Mouse (Mus musculus) thymus, adult 2 months (tissue): ENCODE results near the gene Gm29776. TPM values are rescaled to one million over a fixed set of nuclear protein-coding genes. Genes with fewer than 3 reads are reported as not detected.

Experiments used
- DNase-seq: peaks from one replicate; pipeline ENCODE4 v3.0.0; 2021
- H3K27ac ChIP-seq: fragments of 200-500 bp; 2 replicates; pipeline ENCODE4 v1.5.1; 2012; ENCODE audit warnings: low read length, control low read depth; ENCODE audit not compliant: control insufficient read depth, insufficient read depth
- H3K27me3 ChIP-seq: fragments of 200-500 bp; 2 replicates; pipeline ENCODE4 v1.6.1; 2012; ENCODE audit warnings: mild to moderate bottlenecking, low read length, moderate library complexity, mixed read lengths; ENCODE audit not compliant: control insufficient read depth, insufficient read depth
- H3K36me3 ChIP-seq: fragments of 200-500 bp; 2 replicates; pipeline ENCODE4 v1.6.1; 2012; ENCODE audit warnings: mild to moderate bottlenecking, low read length, moderate library complexity; ENCODE audit not compliant: control insufficient read depth, insufficient read depth
- H3K4me1 ChIP-seq: fragments of 200-500 bp; replicated peaks from 2 replicates; pipeline ENCODE4 v1.6.1; 2012; ENCODE audit warnings: low read length; ENCODE audit not compliant: control insufficient read depth, insufficient read depth
- H3K4me3 ChIP-seq: fragments of 200-500 bp; 2 replicates; pipeline ENCODE4 v1.5.1; 2012; ENCODE audit warnings: mild to moderate bottlenecking, low read length, control low read depth, moderate library complexity; ENCODE audit not compliant: control insufficient read depth, insufficient read depth
- CTCF ChIP-seq: fragments of 200-500 bp; IDR thresholded peaks from 2 replicates; pipeline ENCODE4 v1.5.1; 2012; ENCODE audit warnings: mild to moderate bottlenecking, control low read depth, low read length, moderate library complexity, borderline replicate concordance; ENCODE audit not compliant: control insufficient read depth, poor library complexity, insufficient read depth; ENCODE audit errors: extremely low read depth
- POLR2A ChIP-seq: fragments of 200-500 bp; IDR thresholded peaks from 2 replicates; pipeline ENCODE4 v1.6.1; 2012; ENCODE audit warnings: mild to moderate bottlenecking, low read length, control low read depth, moderate library complexity; ENCODE audit not compliant: control insufficient read depth, poor library complexity, insufficient read depth; ENCODE audit errors: extremely low read depth
- WGBS: fragments of 180-500 bp; shearing (Covaris S2); methylation state at CpG from one replicate; pipeline ENCODE4 v1.1.7; 2018; 5-methylcytosine and 5-hydroxymethylcytosine counted together
- polyA plus RNA-seq: library from polyadenylated mRNA; depleted of rRNA; stranded (reverse); fragments of >200 nt; gene quantifications from 2 replicates; pipeline ENCODE4 v1.2.3, GENCODE M21; 2012

The Gm29776 gene
- polyA plus RNA-seq, 1 experiment, result 0.09 TPM

DNA sequence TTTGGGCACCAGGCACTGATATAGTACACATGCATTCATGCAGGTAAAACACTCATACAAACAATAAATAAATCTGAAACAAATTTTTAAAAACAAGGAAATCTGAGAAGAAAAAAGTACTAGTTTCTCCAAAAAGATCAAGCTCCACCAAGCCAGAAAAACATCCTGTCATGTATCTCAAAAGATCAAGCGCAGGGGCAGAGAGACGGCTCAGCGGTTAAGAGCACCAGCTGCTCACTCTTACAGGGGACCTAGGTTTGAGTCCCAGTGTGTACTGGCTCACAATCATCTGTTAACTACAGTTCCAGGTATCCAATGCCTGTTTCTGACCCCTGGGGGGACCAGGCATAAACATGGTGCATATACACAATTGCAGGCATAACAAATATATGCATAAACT is 16.2 kb downstream of the Gm29776 start:
- H3K27ac ChIP-seq, result no peak overlapping the region
- H3K27me3 ChIP-seq, result no peaks in the 10 kb centered on the region
- TF ChIP-seq CTCF (no peak), POLR2A (no peak)
- WGBS, result 67% methylated on average over 3 of the region's 3 CpGs
- peak; percentile 27 for DNase-seq
- peaks cover 38% of the 10 kb centered on the region for H3K36me3 ChIP-seq
- no peak overlapping the region for H3K4me3 ChIP-seq
- peaks cover 3% of the 10 kb centered on the region; the same call in 1 of the 2 replicates for H3K4me1 ChIP-seq

DNA sequence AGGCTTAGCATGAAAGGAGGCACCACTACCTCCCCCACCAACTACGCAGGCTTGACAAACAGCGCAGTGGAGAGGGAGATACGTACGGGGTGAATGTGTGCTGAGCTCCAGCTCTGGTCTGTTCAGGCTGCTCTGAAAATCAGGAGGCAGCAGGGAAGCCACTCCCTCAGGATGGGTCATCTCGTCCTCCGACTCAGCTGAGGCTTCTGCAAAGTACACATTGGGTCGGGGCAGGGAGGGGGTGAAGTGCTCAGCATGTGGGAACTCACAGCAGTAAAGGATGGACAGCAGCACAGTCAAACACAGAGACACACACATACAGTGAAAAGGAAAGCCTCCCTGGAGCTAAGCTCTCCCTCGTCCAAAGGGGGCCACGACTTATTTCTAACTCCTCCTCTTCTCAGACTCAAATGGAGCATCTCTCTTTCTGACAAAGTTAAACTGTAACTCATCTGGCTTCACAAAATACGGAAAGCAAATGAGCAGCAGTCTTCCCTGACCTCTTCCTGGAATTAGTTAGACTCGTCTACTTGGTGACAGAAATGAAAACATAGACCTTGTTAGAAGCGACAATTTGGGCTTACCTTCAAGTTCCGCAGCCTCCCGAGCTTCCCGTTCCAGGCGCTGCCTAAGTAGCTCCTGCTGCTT is 19.9 kb downstream of the Gm29776 start:
- peaks cover 69% of the 10 kb centered on the region for H3K36me3 ChIP-seq
- no peak for TF ChIP-seq CTCF
- no peak for TF ChIP-seq POLR2A
- 96% methylated on average over 16 of the region's 16 CpGs for WGBS

DNA sequence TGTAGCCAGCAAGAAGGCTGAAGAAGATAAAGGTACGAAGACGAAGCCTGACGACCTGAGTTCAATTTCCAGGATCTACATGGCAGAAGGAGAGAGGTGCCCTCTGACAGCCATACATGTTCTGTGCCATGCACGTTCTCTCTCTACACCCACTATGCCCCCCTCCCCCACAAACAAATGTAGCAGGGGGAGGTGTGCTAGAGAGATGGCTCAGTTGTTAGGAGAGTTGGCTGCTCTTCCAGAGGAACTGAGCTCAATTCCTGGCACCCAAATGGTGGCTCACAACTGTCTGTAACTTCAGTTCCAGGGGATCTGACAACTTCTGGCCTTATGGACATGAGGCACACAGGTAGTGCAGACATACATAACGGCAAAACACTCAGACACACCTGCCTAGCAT is 22.3 kb downstream of the Gm29776 start:
- H3K36me3 ChIP-seq, result peaks cover 67% of the 10 kb centered on the region
- DNase-seq, result no peak

More for the DNA sequence above, 19.9 kb downstream of the Gm29776 start:
- no peaks in the 10 kb centered on the region for H3K27me3 ChIP-seq
- no peak overlapping the region for H3K27ac ChIP-seq
- peaks cover 3% of the 10 kb centered on the region for H3K4me1 ChIP-seq
- H3K4me3 ChIP-seq, result no peak overlapping the region
- DNase-seq, result no peak

DNA sequence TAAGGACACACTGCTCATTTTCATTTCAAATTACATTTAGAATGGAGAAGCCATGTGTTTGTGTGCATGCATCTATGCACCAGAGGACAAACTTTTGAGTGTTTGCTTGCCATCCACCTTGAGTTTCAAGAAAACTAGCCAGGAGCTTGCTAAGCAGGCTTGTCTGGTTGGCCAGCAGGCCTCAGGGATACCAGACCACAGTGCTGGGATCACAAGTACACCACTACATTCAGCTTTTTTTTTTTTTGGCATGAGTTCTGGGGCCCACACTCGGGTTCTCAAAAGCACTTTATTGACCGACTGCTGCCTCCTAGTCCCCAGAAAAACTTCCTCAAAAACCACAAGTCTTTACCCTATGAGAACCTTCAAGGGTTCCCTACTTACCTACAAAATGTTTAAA is 24.3 kb downstream of the Gm29776 start:
- H3K27ac ChIP-seq, result no peak overlapping the region
- no peaks in the 10 kb centered on the region; the same call in 1 of the 2 replicates for H3K4me1 ChIP-seq
- 38% methylated on average over 2 of the region's 2 CpGs for WGBS
- peaks cover 59% of the 10 kb centered on the region for H3K36me3 ChIP-seq
- TF ChIP-seq CTCF, result no peak
- TF ChIP-seq POLR2A, result no peak
- no peak overlapping the region for H3K4me3 ChIP-seq
- H3K27me3 ChIP-seq, result no peaks in the 10 kb centered on the region
- DNase-seq, result no peak

More for the DNA sequence above, 22.3 kb downstream of the Gm29776 start:
- no peak overlapping the region for H3K27ac ChIP-seq
- 97% methylated on average over 5 of the region's 5 CpGs for WGBS
- no peak for TF ChIP-seq POLR2A
- no peak for TF ChIP-seq CTCF
- H3K4me1 ChIP-seq, result no peaks in the 10 kb centered on the region; the same call in 1 of the 2 replicates
- H3K27me3 ChIP-seq, result no peaks in the 10 kb centered on the region
- H3K4me3 ChIP-seq, result no peak overlapping the region

DNA sequence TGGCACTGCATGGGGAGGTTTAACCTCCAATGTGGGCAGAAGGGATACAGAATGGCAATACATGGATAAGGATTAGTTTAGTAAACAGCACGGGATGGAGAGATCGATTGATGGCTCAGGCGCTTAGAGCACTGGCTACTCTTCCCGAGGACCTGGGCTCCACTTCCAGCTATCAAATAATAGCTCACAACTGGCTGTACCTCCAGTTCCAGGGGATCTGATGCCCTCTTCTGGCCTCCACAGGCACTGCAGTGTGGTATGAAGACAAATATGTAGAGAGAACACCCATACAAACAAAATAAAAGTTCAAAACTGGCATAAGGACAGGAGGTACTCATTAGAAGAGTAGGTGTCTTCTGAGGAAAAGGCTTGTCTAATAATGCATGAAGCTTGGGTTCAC is 29.3 kb downstream of the Gm29776 start:
- peaks cover 51% of the 10 kb centered on the region for H3K36me3 ChIP-seq
- peak; percentile 75 for DNase-seq
- no peaks in the 10 kb centered on the region for H3K27me3 ChIP-seq
- H3K27ac ChIP-seq, result no peak overlapping the region
- no peak overlapping the region for H3K4me3 ChIP-seq
- TF ChIP-seq POLR2A (no peak), CTCF (peak; percentile 45; the same call in 1 of the 2 replicates)
- WGBS, result 82% methylated on average over 4 of the region's 4 CpGs
- no peaks in the 10 kb centered on the region for H3K4me1 ChIP-seq

DNA sequence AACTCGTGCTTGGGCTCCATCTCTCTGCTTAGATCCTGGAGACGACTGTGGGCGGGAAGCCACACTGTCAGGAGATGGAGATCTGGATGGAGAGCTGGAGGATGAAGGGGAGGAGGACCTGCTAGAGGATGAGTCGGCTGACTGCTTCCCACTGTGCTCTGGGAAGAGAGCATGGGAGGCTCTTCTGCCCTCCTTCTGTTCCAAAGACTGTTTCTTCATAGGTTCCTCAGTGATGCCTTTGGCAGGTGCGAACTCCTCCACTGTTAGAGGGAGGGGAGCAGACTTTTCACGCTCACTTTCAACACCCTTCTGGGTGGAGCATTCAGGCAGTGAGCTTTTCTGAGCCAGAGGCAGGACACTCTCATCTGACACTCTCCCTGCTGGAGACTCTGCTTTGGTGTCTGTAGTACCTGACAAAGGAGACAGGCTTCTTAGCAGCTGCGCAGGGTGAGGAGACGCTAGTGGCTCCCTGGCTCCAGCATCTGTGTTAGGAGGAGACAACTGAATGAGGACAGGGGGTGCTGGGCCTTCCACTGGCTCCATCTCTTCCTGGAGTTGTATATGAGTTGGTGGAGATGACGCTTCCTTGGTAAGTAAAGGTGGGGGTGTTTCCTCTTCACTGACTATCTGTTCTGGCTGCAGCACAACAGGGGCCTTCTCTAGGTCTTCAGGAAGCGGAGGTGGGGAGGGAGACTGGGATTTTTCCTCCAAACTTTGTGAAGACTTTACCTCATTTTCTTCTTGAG is 34.0 kb downstream of the Gm29776 start:
- no peak for DNase-seq
- Histone ChIP-seq H3K4me3 (no peak overlapping the region), H3K27me3 (no peaks in the 10 kb centered on the region), H3K36me3 (peaks cover 85% of the 10 kb centered on the region), H3K27ac (no peak overlapping the region), H3K4me1 (no peaks in the 10 kb centered on the region)
- TF ChIP-seq POLR2A (no peak), CTCF (no peak)
- 95% methylated on average over 10 of the region's 10 CpGs for WGBS
